Mouse (Mus musculus) lung, embryonic 15.5 days (tissue): ENCODE results near the gene Brox. TPM values are rescaled to one million over a fixed set of nuclear protein-coding genes. Genes with fewer than 3 reads are reported as not detected.

Experiments
- polyA plus RNA-seq: library from polyadenylated mRNA; unstranded; fragments of >200 nt; fragmentation: Nextera tagmentation; extraction: Ambion mirVana; gene quantifications from 2 replicates; pipeline ENCODE4 v1.2.1, GENCODE M21; 2015

Brox gene
- polyA plus RNA-seq, 1 experiment from 2014 or later, result 44.5 TPM

Other genes with a start within 250 kb of the Brox start
- 7.9 and 8.3 TPM in 2 replicates for gene Disp1, start 75.7 kb downstream of the Brox start, polyA plus RNA-seq
- 43.9 and 46.4 TPM in 2 replicates for gene Aida, start 679 bp downstream of the Brox start, polyA plus RNA-seq
- 91.2 and 92.7 TPM in 2 replicates for gene Mia3, start 72.3 kb upstream of the Brox start, polyA plus RNA-seq
- 20.4 and 21.0 TPM in 2 replicates for gene Taf1a, start 91.7 kb upstream of the Brox start, polyA plus RNA-seq
- 0.06 and 0.36 TPM in 2 replicates for gene Hhipl2, start 120.9 kb upstream of the Brox start, polyA plus RNA-seq